Mouse (Mus musculus): ENCODE results near the gene Gm49373. TPM values are rescaled to one million over a fixed set of nuclear protein-coding genes. Genes with fewer than 3 reads are reported as not detected.

Gene Gm49373
- polyA plus RNA-seq (2015; fragmentation: Nextera tagmentation; extraction: Ambion mirVana) = 0.09 and 0.49 TPM in 2 replicates

GRCm38 (mm10) chr9:21073044-21073840, at the start of gene Gm49373, which contains the start of gene Fdx1l:
Gene Gm49373 (minus strand): TSS chr9:21073096.
Gene Fdx1l (minus strand): TSS chr9:21073614.
- H3K4me1 ChIP-seq (replicated peaks; ENCODE audit: control insufficient read depth, insufficient read depth, low read length) = peaks cover 7% of the 10 kb centered on the region
- H3K4me2 ChIP-seq (ENCODE audit: low read depth, low read length) = peak within 1 kb of the TSS; percentile 78
- peaks cover 28% of the 10 kb centered on the region for H3K36me3 ChIP-seq (ENCODE audit: control insufficient read depth, insufficient read depth, low read length)
- no peaks in the 10 kb centered on the region for H3K9me3 ChIP-seq (ENCODE audit: control insufficient read depth, low read length)
- H3K9ac ChIP-seq (ENCODE audit: low read length) = peak within 1 kb of the TSS; percentile 78
- ATAC-seq (ENCODE audit: low read depth) = peak; percentile 95
- peak within 1 kb of the TSS; percentile 62 for H3K27ac ChIP-seq (ENCODE audit: low read length)
- H3K4me3 ChIP-seq (ENCODE audit: low read length) = peak within 1 kb of the TSS; percentile 68
- 2% methylated on average over 58 of the region's 58 CpGs for WGBS
- H3K27me3 ChIP-seq (ENCODE audit: control insufficient read depth, insufficient read depth, low read depth, low read length) = no peaks in the 10 kb centered on the region

DNA sequence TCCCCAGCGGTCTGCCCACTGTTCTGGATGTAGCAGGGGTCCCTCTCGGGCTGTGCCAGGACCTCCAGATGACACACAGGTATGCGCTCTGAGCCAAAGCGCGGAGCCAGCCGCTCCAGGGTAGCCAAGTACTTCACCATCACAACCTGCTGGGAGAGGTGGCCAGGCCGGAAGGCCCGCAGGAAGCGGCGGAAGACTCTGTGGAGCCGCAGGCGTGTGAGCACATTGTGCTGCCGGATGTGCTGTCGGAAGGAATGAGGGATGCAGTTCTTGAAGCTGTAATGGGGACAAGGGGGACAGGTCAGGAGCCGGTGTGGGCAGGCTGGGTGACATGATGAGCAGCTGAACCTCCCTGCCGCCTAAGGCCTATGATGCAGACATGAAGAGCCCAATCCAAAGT, 48.6 kb upstream of the Gm49373 start:
- Histone ChIP-seq H3K4me3 (ENCODE audit: low read length) (no peak overlapping the region), H3K36me3 (ENCODE audit: control insufficient read depth, insufficient read depth, low read length) (peaks cover 5% of the 10 kb centered on the region; the same call in 1 of the 2 replicates), H3K9ac (ENCODE audit: low read length) (no peak overlapping the region), H3K27me3 (ENCODE audit: control insufficient read depth, insufficient read depth, low read depth, low read length) (no peaks in the 10 kb centered on the region), H3K4me1 (replicated peaks; ENCODE audit: control insufficient read depth, insufficient read depth, low read length) (no peaks in the 10 kb centered on the region), H3K27ac (ENCODE audit: low read length) (no peak overlapping the region), H3K9me3 (ENCODE audit: control insufficient read depth, low read length) (no peaks in the 10 kb centered on the region), H3K4me2 (ENCODE audit: low read depth, low read length) (no peak overlapping the region)
- ATAC-seq (ENCODE audit: low read depth) = no peak
- WGBS = 84% methylated on average over 16 of the region's 16 CpGs

DNA sequence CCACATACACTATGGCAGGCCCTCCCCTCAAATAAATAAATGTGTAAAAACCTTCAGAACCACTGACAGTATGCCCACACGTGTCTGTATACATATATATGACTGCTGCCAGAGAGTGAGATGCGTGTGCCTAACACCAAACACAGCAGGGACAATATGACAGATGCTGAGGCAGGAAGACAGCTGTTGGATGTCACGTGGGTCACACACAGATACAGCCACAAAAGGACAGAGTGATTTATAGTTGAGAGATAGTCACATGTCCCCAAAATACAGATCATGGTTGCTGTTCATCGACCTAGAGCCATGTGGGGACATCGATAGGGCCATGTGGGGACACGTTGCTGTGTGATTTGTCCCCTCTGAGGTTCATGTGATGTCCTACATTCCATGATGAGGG, 44.2 kb upstream of the Gm49373 start:
- Histone ChIP-seq H3K9ac (ENCODE audit: low read length) (no peak overlapping the region), H3K9me3 (ENCODE audit: control insufficient read depth, low read length) (no peaks in the 10 kb centered on the region), H3K36me3 (ENCODE audit: control insufficient read depth, insufficient read depth, low read length) (no peaks in the 10 kb centered on the region; the same call in 1 of the 2 replicates), H3K4me3 (ENCODE audit: low read length) (no peak overlapping the region), H3K4me1 (replicated peaks; ENCODE audit: control insufficient read depth, insufficient read depth, low read length) (no peaks in the 10 kb centered on the region), H3K4me2 (ENCODE audit: low read depth, low read length) (no peak overlapping the region), H3K27me3 (ENCODE audit: control insufficient read depth, insufficient read depth, low read depth, low read length) (no peaks in the 10 kb centered on the region), H3K27ac (ENCODE audit: low read length) (no peak overlapping the region)
- WGBS = 66% methylated on average over 6 of the region's 6 CpGs
- no peak for ATAC-seq (ENCODE audit: low read depth)

DNA sequence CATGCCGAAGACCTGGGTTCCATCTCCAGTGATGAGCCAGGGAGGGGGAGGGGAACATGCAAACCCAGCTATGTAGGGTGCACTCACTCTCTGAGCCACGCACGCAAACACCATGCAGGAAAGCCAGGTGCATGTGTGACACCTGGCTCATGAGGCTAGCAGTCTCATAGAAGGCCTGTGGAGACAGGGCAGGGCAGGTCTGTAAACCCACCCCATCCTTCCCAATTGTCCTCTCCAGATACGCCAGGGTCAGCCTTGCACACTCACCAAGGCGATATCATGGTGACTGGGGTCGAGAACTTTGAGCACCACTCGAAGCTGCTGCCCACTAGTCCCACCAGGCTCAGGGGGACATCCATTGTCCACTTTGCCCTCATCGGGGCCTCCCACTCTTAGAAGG, 42.2 kb upstream of the Gm49373 start:
- Histone ChIP-seq H3K4me3 (ENCODE audit: low read length) (no peak overlapping the region), H3K27ac (ENCODE audit: low read length) (no peak overlapping the region), H3K27me3 (ENCODE audit: control insufficient read depth, insufficient read depth, low read depth, low read length) (no peaks in the 10 kb centered on the region), H3K4me2 (ENCODE audit: low read depth, low read length) (no peak overlapping the region), H3K4me1 (replicated peaks; ENCODE audit: control insufficient read depth, insufficient read depth, low read length) (no peaks in the 10 kb centered on the region), H3K9ac (ENCODE audit: low read length) (no peak overlapping the region), H3K36me3 (ENCODE audit: control insufficient read depth, insufficient read depth, low read length) (no peaks in the 10 kb centered on the region; the same call in 1 of the 2 replicates), H3K9me3 (ENCODE audit: control insufficient read depth, low read length) (no peaks in the 10 kb centered on the region)
- 74% methylated on average over 8 of the region's 8 CpGs for WGBS
- ATAC-seq (ENCODE audit: low read depth) = no peak

DNA sequence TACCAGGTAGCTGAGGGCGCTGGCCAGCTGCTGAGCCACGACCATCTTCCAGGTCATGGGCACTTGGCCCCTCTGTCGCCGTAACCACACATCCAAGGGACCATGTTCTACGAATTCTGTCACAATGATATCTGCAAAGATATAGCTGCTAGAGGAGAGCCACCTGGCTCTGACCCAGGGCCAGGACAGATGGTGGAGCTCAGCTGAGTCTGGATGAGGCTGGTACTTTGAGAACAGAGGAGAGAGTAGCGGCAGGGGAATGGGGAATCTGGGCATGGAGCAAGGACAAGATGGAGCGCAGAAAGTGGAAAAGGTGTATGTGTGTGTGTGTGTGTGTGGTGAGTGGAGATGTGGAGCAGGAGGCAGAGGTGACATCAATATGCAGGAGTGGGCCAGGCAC, 41.3 kb upstream of the Gm49373 start:
- H3K4me1 ChIP-seq (replicated peaks; ENCODE audit: control insufficient read depth, insufficient read depth, low read length) = no peaks in the 10 kb centered on the region
- H3K4me3 ChIP-seq (ENCODE audit: low read length) = no peak overlapping the region
- WGBS = 78% methylated on average over 7 of the region's 7 CpGs
- no peak overlapping the region for H3K9ac ChIP-seq (ENCODE audit: low read length)
- no peaks in the 10 kb centered on the region for H3K27me3 ChIP-seq (ENCODE audit: control insufficient read depth, insufficient read depth, low read depth, low read length)
- 0 out of 2 replicates have a peak, but pooled peaks have one; percentile 15 for ATAC-seq (ENCODE audit: low read depth)
- H3K36me3 ChIP-seq (ENCODE audit: control insufficient read depth, insufficient read depth, low read length) = no peaks in the 10 kb centered on the region; the same call in 1 of the 2 replicates
- no peak overlapping the region for H3K27ac ChIP-seq (ENCODE audit: low read length)
- no peak overlapping the region for H3K4me2 ChIP-seq (ENCODE audit: low read depth, low read length)
- no peaks in the 10 kb centered on the region for H3K9me3 ChIP-seq (ENCODE audit: control insufficient read depth, low read length)

DNA sequence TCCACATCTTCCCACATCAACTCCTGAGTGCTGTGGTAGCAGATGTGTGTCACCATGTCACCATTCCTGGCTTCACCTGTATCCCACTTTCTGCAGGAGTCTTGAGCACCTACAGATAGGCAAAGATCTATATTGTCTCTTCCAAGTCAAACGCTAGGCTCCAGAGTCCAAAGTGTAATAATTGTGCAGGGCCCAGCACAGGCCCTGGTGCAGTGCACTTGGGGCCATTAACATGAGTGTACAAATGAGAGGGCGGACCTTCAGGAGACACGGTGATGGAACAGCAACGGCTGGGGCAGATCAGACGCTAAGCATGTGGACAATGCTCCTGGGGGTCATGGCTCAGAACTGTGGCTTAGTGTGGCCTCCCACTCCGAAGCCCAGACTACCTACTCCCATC, 40.9 kb upstream of the Gm49373 start:
- WGBS = 81% methylated on average over 6 of the region's 6 CpGs
- H3K27ac ChIP-seq (ENCODE audit: low read length) = no peak overlapping the region
- H3K27me3 ChIP-seq (ENCODE audit: control insufficient read depth, insufficient read depth, low read depth, low read length) = no peaks in the 10 kb centered on the region
- no peaks in the 10 kb centered on the region for H3K4me1 ChIP-seq (replicated peaks; ENCODE audit: control insufficient read depth, insufficient read depth, low read length)
- no peaks in the 10 kb centered on the region for H3K9me3 ChIP-seq (ENCODE audit: control insufficient read depth, low read length)
- no peaks in the 10 kb centered on the region; the same call in 1 of the 2 replicates for H3K36me3 ChIP-seq (ENCODE audit: control insufficient read depth, insufficient read depth, low read length)
- H3K9ac ChIP-seq (ENCODE audit: low read length) = no peak overlapping the region
- no peak for ATAC-seq (ENCODE audit: low read depth)
- H3K4me2 ChIP-seq (ENCODE audit: low read depth, low read length) = no peak overlapping the region
- no peak overlapping the region for H3K4me3 ChIP-seq (ENCODE audit: low read length)

GRCm38 (mm10) chr9:21107607-21108237, 34.8 kb upstream of the Gm49373 start:
- WGBS = 46% methylated on average over 23 of the region's 23 CpGs
- ATAC-seq (ENCODE audit: low read depth) = no peak

DNA sequence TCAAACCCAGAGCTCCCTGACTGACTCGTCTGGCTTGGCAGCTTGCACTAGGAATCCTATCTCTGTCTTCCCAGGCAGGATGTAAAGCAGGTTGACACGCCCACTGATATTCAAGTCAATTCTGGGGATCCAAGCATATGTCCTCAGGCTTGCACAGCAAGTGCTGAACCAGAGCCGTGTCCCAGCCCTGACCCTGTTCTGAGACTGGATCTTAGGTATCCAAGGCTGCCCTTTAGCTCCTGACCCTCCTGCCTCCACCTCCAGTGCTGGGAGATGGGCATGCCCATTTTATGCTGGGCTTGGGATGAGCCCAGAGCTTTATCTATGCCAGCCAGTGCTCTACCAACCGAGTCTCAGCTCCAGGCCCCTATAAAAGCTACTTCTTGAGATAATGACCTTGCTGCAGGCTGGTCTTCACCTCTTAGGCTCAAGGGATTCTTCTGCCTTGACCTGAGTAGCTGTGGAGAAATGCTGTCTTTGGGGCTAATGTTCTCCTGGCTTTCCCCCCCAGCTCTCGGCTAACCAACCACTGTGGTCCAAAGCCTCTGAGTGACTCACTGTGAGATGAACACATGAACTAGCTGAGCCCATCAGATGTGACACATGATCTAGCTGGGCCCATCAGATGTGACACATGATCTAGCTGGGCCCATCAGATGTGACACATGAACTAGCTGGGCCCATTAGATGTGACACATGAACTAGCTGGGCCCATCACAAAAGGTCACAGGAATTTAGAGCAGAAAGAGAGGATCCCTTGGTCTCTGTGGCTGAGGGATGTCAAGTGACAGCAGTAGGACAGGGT, 33.1 kb upstream of the Gm49373 start:
- Histone ChIP-seq H3K4me2 (ENCODE audit: low read depth, low read length) (no peak overlapping the region), H3K36me3 (ENCODE audit: control insufficient read depth, insufficient read depth, low read length) (no peaks in the 10 kb centered on the region)
- 66% methylated on average over 5 of the region's 5 CpGs for WGBS

More at GRCm38 (mm10) chr9:21107607-21108237, 34.8 kb upstream of the Gm49373 start:
- Histone ChIP-seq H3K36me3 (ENCODE audit: control insufficient read depth, insufficient read depth, low read length) (no peaks in the 10 kb centered on the region), H3K4me1 (replicated peaks; ENCODE audit: control insufficient read depth, insufficient read depth, low read length) (no peaks in the 10 kb centered on the region), H3K27me3 (ENCODE audit: control insufficient read depth, insufficient read depth, low read depth, low read length) (no peaks in the 10 kb centered on the region), H3K9ac (ENCODE audit: low read length) (no peak overlapping the region), H3K4me2 (ENCODE audit: low read depth, low read length) (no peak overlapping the region), H3K27ac (ENCODE audit: low read length) (no peak overlapping the region), H3K9me3 (ENCODE audit: control insufficient read depth, low read length) (no peaks in the 10 kb centered on the region), H3K4me3 (ENCODE audit: low read length) (no peak overlapping the region)

DNA sequence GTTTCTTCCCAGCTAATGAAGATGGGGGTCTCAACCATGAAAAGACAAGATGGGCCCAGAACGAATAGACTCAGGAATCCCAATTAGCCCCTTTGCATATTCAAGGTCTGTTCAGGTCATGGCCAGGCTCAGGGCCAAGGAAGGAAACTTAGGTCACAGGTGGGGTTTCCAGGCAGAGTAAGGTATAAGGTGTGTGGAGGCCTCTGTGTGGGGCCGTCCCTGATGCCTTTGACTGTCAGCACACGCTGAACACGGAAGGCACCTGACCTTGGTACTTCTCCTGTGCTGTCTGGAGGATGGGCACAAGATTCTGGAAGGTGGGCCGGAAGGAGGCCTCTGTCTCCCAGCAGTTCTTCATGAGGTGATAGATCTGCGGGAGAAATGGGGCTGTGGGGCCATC, 31.9 kb upstream of the Gm49373 start:
- no peak for ATAC-seq (ENCODE audit: low read depth)
- Histone ChIP-seq H3K36me3 (ENCODE audit: control insufficient read depth, insufficient read depth, low read length) (no peaks in the 10 kb centered on the region), H3K4me3 (ENCODE audit: low read length) (no peak overlapping the region), H3K9me3 (ENCODE audit: control insufficient read depth, low read length) (no peaks in the 10 kb centered on the region), H3K4me2 (ENCODE audit: low read depth, low read length) (no peak overlapping the region), H3K9ac (ENCODE audit: low read length) (no peak overlapping the region), H3K27ac (ENCODE audit: low read length) (no peak overlapping the region), H3K4me1 (replicated peaks; ENCODE audit: control insufficient read depth, insufficient read depth, low read length) (no peaks in the 10 kb centered on the region), H3K27me3 (ENCODE audit: control insufficient read depth, insufficient read depth, low read depth, low read length) (no peaks in the 10 kb centered on the region)
- WGBS = 73% methylated on average over 6 of the region's 6 CpGs

More for the DNA sequence above, 33.1 kb upstream of the Gm49373 start:
- Histone ChIP-seq H3K9me3 (ENCODE audit: control insufficient read depth, low read length) (no peaks in the 10 kb centered on the region), H3K9ac (ENCODE audit: low read length) (no peak overlapping the region), H3K4me1 (replicated peaks; ENCODE audit: control insufficient read depth, insufficient read depth, low read length) (no peaks in the 10 kb centered on the region), H3K27ac (ENCODE audit: low read length) (no peak overlapping the region), H3K27me3 (ENCODE audit: control insufficient read depth, insufficient read depth, low read depth, low read length) (no peaks in the 10 kb centered on the region), H3K4me3 (ENCODE audit: low read length) (no peak overlapping the region)
- no peak for ATAC-seq (ENCODE audit: low read depth)
